10 mouse cellular contexts compared by ENCODE assay signal in the genomic region with DNA sequence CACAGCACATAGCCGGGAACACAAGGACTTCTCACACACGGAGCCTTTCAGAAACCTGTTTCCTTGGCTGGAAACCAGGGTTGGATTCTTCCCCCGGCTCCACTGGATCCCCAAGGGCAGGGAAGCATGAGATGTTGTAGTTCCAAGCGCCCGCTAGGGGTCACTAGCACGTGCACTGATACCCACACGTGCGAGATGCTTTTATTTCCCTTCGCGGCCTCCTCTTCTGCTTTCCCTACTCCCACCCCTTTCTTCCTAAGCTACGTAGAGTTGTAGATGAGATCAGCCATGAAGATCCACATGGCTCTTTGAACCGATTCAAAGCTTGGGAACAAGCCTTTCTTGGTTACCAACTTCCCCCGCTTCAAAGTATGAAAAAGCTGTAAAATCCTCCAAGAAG. TPM values are rescaled to one million over a fixed set of nuclear protein-coding genes. Genes with fewer than 3 reads are reported as not detected.
DNase-seq lines count a peak whose midpoint lies in the region; ATAC-seq and TF ChIP-seq lines count a peak whose summit lies in the region.
"Had no signal": no experiment of that assay in that cellular context is flagged by ENCODE, and none has a peak within 500 bp of the region (broad histone marks: within the 10 kb centered on the region; RNA-seq: fewer than 3 reads in every experiment).

No protein-coding gene starts in this region.

- peak; percentile 67; the same call in 1 of the 2 replicates for ATAC-seq in hindbrain, postnatal 0 days
- no peak; the same call in 1 of the 2 replicates for ATAC-seq in limb, embryonic 14.5 days (ENCODE audit: low FRiP score, low read depth)

- H3K9me3 ChIP-seq in hindbrain, postnatal 0 days (ENCODE audit: low read length): no peaks in the 10 kb centered on the region
- H3K9me3 ChIP-seq in limb, embryonic 14.5 days (ENCODE audit: control insufficient read depth, low read length): peaks cover 3% of the 10 kb centered on the region; the same call in 1 of the 2 replicates
- H3K9me3 ChIP-seq: liver, embryonic 15.5 days had no signal

- no peak for TF ChIP-seq POLR2A in limb, embryonic 14.5 days (IDR thresholded peaks at IDR 0.05; ENCODE audit: borderline replicate concordance, extremely low read depth, insufficient read depth, insufficient read length)

- WGBS in hindbrain, postnatal 0 days: 9% methylated on average over 13 of the region's 13 CpGs
- 9% methylated on average over 13 of the region's 13 CpGs for WGBS in limb, embryonic 14.5 days

- no peaks in the 10 kb centered on the region for H3K4me1 ChIP-seq in hindbrain, postnatal 0 days (ENCODE audit: insufficient read depth, low read length)
- H3K4me1 ChIP-seq in limb, embryonic 14.5 days (ENCODE audit: control insufficient read depth, insufficient read depth, low read length): no peaks in the 10 kb centered on the region

- H3K27ac ChIP-seq in hindbrain, postnatal 0 days: no peak overlapping the region
- H3K27ac ChIP-seq in limb, embryonic 14.5 days (replicated peaks; ENCODE audit: low read depth, low read length): no peak overlapping the region
- H3K27ac ChIP-seq: liver, embryonic 15.5 days had no signal

- no peaks in the 10 kb centered on the region for H3K36me3 ChIP-seq in hindbrain, postnatal 0 days (ENCODE audit: insufficient read depth, low read length)
- no peaks in the 10 kb centered on the region for H3K36me3 ChIP-seq in limb, embryonic 14.5 days (ENCODE audit: control insufficient read depth, insufficient read depth, low read length)
- H3K36me3 ChIP-seq: G1E; liver, embryonic 15.5 days had no signal

- no peak overlapping the region for H3K9ac ChIP-seq in hindbrain, postnatal 0 days (replicated peaks; ENCODE audit: low read length)
- no peak overlapping the region for H3K9ac ChIP-seq in limb, embryonic 14.5 days (ENCODE audit: low read depth, low read length, severe bottlenecking)
- H3K9ac ChIP-seq: liver, embryonic 15.5 days had no signal

- DNase-seq in adrenal gland, adult (ENCODE audit: inconsistent age in 2 of 2, low spot score in 1 of 2): peak; percentile 40 to 79
- DNase-seq in adrenal gland, adult 8-10 months: no peak
- DNase-seq in 3134 (ENCODE audit: extremely low read depth, insufficient read length, low spot score): peak; percentile 29
- peak; percentile 80 for DNase-seq in adrenal gland, postnatal 14 days
- peak; percentile 59 for DNase-seq in embryo, embryonic 11.5 days (ENCODE audit: low read depth, low spot score)
- peak; percentile 87 for DNase-seq in hindbrain, postnatal 0 days (ENCODE audit: low spot score)
- peak; percentile 86 for DNase-seq in limb, embryonic 14.5 days (ENCODE audit: low spot score)
- DNase-seq in right cerebral cortex, postnatal 25 days: peak; percentile 49

- no peak overlapping the region for H3K4me2 ChIP-seq in hindbrain, postnatal 0 days (ENCODE audit: low read depth, low read length)
- H3K4me2 ChIP-seq in limb, embryonic 14.5 days (replicated peaks; ENCODE audit: low read depth, low read length, severe bottlenecking): no peak overlapping the region
- H3K4me2 ChIP-seq: liver, embryonic 15.5 days had no signal

- H3K4me3 ChIP-seq in hindbrain, postnatal 0 days (ENCODE audit: low read length): no peak overlapping the region
- H3K4me3 ChIP-seq in limb, embryonic 14.5 days (replicated peaks; ENCODE audit: low read length): no peak overlapping the region
- H3K4me3 ChIP-seq: liver, embryonic 15.5 days had no signal

- H3K27me3 ChIP-seq in hindbrain, postnatal 0 days (ENCODE audit: insufficient read depth, low read length): peaks cover 6% of the 10 kb centered on the region; the same call in 1 of the 2 replicates
- no peaks in the 10 kb centered on the region for H3K27me3 ChIP-seq in limb, embryonic 14.5 days (ENCODE audit: control insufficient read depth, insufficient read depth, low read length)

- peak; percentile 81 for TF ChIP-seq CTCF in hindbrain, postnatal 0 days (IDR thresholded peaks at IDR 0.05; ENCODE audit: low read depth)

RNA-seq across cellular contexts. Expression of gene Tbata, which starts 40.0 kb away (rescaled TPM):
- not detected for total RNA-seq in adrenal gland, adult 8-10 months (2022)
- total RNA-seq in adrenal gland, postnatal 14 days (2021): not detected in 2 replicates
- total RNA-seq in hindbrain, postnatal 0 days (2014; rRNA removed): 1.5 and 1.6 TPM in 2 replicates
- 4.8 and 6.2 TPM in 2 replicates for polyA plus RNA-seq in hindbrain, postnatal 0 days (2015; fragmentation: Nextera tagmentation; extraction: Ambion mirVana)
- polyA plus RNA-seq in limb, embryonic 14.5 days (2012; rRNA removed): 0.13 and 0.22 TPM in 2 replicates
- polyA plus RNA-seq in limb, embryonic 14.5 days (2014; fragmentation: Nextera tagmentation; extraction: Ambion mirVana): 0.19 TPM in 1 of 2 replicates, not detected in the other
- total RNA-seq: G1E had no signal
- polyA plus RNA-seq: G1E; liver, embryonic 15.5 days had no signal
